Mouse (Mus musculus) midbrain, embryonic 11.5 days (tissue): ENCODE measurements around the gene Stard10. TPM values are rescaled to one million over a fixed set of nuclear protein-coding genes. Genes with fewer than 3 reads are reported as not detected.

Experiments used
- ATAC-seq: fragments of 200-750 bp; cut with Nextera tagmentation; 2 replicates; pipeline ENCODE4 v1.8.0; 2017; ENCODE audit warnings: moderate TSS enrichment, moderate library complexity; ENCODE audit not compliant: low FRiP score
- DNase-seq: peaks from one replicate; pipeline ENCODE4 v3.0.0; 2015; ENCODE audit warnings: low spot score; ENCODE audit errors: missing footprints
- H3K27ac ChIP-seq: fragments of 300-500 bp; sonication (generic); 2 replicates; pipeline ENCODE4 v1.5.1; 2014; ENCODE audit warnings: low read depth, low read length
- H3K27me3 ChIP-seq: fragments of 300-500 bp; sonication (generic); 2 replicates; pipeline ENCODE4 v1.6.1; 2014; ENCODE audit warnings: mild to moderate bottlenecking, low read length, moderate library complexity, mixed read lengths; ENCODE audit not compliant: control insufficient read depth, insufficient read depth
- H3K36me3 ChIP-seq: fragments of 300-500 bp; sonication (generic); 2 replicates; pipeline ENCODE4 v1.6.1; 2014; ENCODE audit warnings: mild to moderate bottlenecking, low read length, moderate library complexity, mixed read lengths; ENCODE audit not compliant: control insufficient read depth, insufficient read depth
- H3K4me1 ChIP-seq: fragments of 300-500 bp; sonication (generic); 2 replicates; pipeline ENCODE4 v1.6.1; 2014; ENCODE audit warnings: low read length; ENCODE audit not compliant: control insufficient read depth, insufficient read depth
- H3K4me2 ChIP-seq: fragments of 300-500 bp; sonication (generic); 2 replicates; pipeline ENCODE4 v1.6.1; 2014; ENCODE audit warnings: mild to moderate bottlenecking, moderate library complexity
- H3K4me3 ChIP-seq: fragments of 300-500 bp; sonication (generic); 2 replicates; pipeline ENCODE4 v1.5.1; 2014; ENCODE audit warnings: low read depth, low read length
- H3K9ac ChIP-seq: fragments of 300-500 bp; sonication (generic); 2 replicates; pipeline ENCODE4 v1.6.1; 2014; ENCODE audit warnings: low read length
- H3K9me3 ChIP-seq: fragments of 300-500 bp; sonication (generic); 2 replicates; pipeline ENCODE4 v1.6.1; 2016; ENCODE audit warnings: low read length; ENCODE audit not compliant: control insufficient read depth
- WGBS: fragments of 180-500 bp; shearing (Covaris S2); extraction: QIAGEN DNeasy Blood & Tissue Kit; methylation state at CpG from one replicate; pipeline ENCODE4 v1.1.7; 2014; 5-methylcytosine and 5-hydroxymethylcytosine counted together
- polyA plus RNA-seq: library from polyadenylated mRNA; unstranded; fragments of >200 nt; fragmentation: Nextera tagmentation; extraction: Ambion mirVana; gene quantifications from 2 replicates; pipeline ENCODE4 v1.2.1, GENCODE M21; 2014

The Stard10 gene
- polyA plus RNA-seq, 1 experiment from 2014 or later = 5.7 TPM

DNA sequence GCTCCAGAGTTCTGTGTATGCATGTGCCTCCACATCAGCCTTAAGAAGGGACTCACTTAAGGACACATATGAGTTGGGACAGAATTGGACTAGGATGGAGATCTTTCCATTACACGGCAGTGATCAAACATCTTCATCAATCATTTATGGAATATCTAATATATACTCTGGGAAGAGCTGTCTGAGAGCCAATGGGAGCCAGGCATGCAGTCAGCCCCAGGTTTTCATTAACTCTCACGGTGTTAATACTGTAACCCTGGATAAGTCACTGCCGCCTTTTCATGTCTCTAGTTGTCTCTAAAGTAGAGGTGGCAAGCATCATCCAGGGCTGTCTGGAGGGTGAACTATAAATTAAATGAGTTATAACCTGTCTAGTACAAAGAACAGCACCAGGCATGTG lies 3.9 kb upstream of the Stard10 start:
- Histone ChIP-seq H3K36me3 (no peaks in the 10 kb centered on the region), H3K4me1 (no peaks in the 10 kb centered on the region), H3K9ac (no peak overlapping the region), H3K27me3 (no peaks in the 10 kb centered on the region), H3K4me3 (no peak overlapping the region), H3K4me2 (no peak overlapping the region), H3K27ac (no peak overlapping the region), H3K9me3 (no peaks in the 10 kb centered on the region)
- DNase-seq (peak; percentile 54), ATAC-seq (no peak)
- 78% methylated on average over 3 of the region's 3 CpGs for WGBS

GRCm38 (mm10) chr7:101314396-101314795 lies 2.5 kb upstream of the Stard10 start:
- Histone ChIP-seq H3K27me3 (0 out of 2 replicates have a peak, but pooled peaks cover 3% of the 10 kb centered on the region), H3K4me1 (no peaks in the 10 kb centered on the region), H3K4me2 (no peak overlapping the region), H3K36me3 (no peaks in the 10 kb centered on the region), H3K9me3 (no peaks in the 10 kb centered on the region), H3K4me3 (no peak overlapping the region), H3K9ac (no peak overlapping the region), H3K27ac (no peak overlapping the region)
- no peak for ATAC-seq
- DNase-seq = peak; percentile 64
- WGBS = 68% methylated on average over 5 of the region's 5 CpGs

DNA sequence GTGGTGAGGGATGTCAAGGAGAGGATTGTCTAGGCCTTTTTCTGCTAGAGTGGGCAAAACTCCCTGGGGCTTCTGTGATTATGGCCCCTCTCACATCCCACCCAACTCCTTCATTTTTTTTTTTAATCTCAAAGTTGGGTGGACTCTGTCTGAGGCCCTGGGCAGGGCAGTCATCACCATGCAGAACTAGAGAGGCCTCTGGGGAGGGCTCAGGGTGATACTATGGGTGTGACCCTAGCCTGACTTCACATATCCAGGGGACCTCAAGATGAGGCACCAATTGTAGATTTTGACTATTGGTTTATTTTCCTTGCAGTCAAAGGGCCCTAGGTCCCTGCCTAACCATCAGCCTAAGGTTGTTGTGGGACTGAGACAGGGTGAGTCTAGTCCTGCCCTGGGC lies 1.2 kb upstream of the Stard10 start:
- DNase-seq (no peak), ATAC-seq (no peak)
- H3K4me1 ChIP-seq = no peaks in the 10 kb centered on the region
- H3K27me3 ChIP-seq = peaks cover 9% of the 10 kb centered on the region; the same call in 1 of the 2 replicates
- no peak overlapping the region for H3K9ac ChIP-seq
- H3K4me3 ChIP-seq = no peak overlapping the region
- H3K4me2 ChIP-seq = no peak overlapping the region
- no peaks in the 10 kb centered on the region for H3K36me3 ChIP-seq
- H3K27ac ChIP-seq = no peak overlapping the region
- no peaks in the 10 kb centered on the region for H3K9me3 ChIP-seq

DNA sequence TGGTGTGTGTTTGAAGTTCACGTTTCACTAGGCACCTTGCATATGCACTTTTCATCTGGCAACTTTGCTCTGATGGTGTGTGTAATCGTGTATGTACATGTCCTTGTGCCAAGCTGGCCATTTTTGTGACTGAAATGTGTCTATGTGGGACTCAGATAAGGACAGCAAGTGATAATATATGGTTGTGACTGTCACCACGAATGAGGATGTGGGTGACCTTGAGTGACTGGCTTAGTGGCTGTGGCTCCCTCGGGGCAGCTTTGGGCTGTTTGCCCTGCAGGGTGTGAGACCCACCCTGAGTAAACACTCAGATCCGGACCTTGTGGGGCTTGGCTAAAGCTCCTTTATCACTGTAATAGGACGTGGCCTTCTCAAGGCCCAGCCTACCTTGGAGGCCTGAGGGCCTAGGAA lies 290 bp upstream of the Stard10 start:
- no peak overlapping the region for H3K4me2 ChIP-seq
- H3K4me1 ChIP-seq = no peaks in the 10 kb centered on the region; the same call in 1 of the 2 replicates
- H3K36me3 ChIP-seq = no peaks in the 10 kb centered on the region
- peak; percentile 61 for DNase-seq
- 67% methylated on average over 6 of the region's 6 CpGs for WGBS
- H3K9me3 ChIP-seq = no peaks in the 10 kb centered on the region
- ATAC-seq = no peak
- H3K27ac ChIP-seq = no peak overlapping the region
- H3K4me3 ChIP-seq = no peak overlapping the region
- H3K9ac ChIP-seq = no peak overlapping the region
- peaks cover 12% of the 10 kb centered on the region; the same call in 1 of the 2 replicates for H3K27me3 ChIP-seq

DNA sequence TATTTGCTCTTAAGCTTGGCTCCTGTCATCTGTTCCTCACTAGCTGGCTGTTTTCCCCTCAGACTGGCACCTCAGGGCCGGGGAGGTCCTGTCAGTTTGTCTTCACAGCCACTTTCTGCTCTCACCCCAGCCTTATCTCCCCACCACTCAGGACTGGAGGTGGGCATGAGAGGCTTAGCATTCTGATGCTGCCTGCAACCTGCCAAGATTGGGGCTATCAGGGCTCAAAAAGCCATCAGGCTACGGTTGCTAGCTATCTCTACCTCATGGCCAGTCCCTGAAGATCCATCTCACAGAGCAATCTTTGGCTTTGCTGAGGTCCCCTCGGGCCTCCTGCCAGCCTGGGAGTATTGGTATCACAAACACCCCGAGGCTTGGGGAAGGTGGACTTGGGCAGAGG lies 2.0 kb downstream of the Stard10 start:
- H3K36me3 ChIP-seq = no peaks in the 10 kb centered on the region
- 74% methylated on average over 4 of the region's 4 CpGs for WGBS
- no peaks in the 10 kb centered on the region for H3K9me3 ChIP-seq
- H3K27ac ChIP-seq = no peak overlapping the region
- DNase-seq (peak; percentile 71), ATAC-seq (no peak)
- H3K4me3 ChIP-seq = no peak overlapping the region
- no peaks in the 10 kb centered on the region; the same call in 1 of the 2 replicates for H3K4me1 ChIP-seq
- H3K9ac ChIP-seq = no peak overlapping the region
- H3K4me2 ChIP-seq = no peak overlapping the region
- H3K27me3 ChIP-seq = peaks cover 22% of the 10 kb centered on the region

- no peak for DNase-seq
- Histone ChIP-seq H3K4me3 (no peak overlapping the region), H3K27ac (no peak overlapping the region), H3K4me2 (no peak overlapping the region), H3K4me1 (no peaks in the 10 kb centered on the region; the same call in 1 of the 2 replicates), H3K27me3 (peaks cover 22% of the 10 kb centered on the region), H3K9me3 (no peaks in the 10 kb centered on the region), H3K36me3 (no peaks in the 10 kb centered on the region), H3K9ac (no peak overlapping the region)
- WGBS = 88% methylated on average over 1 of the region's 1 CpGs
- ATAC-seq = no peak
Measured at GRCm38 (mm10) chr7:101319796-101320195, 2.9 kb downstream of the Stard10 start.

DNA sequence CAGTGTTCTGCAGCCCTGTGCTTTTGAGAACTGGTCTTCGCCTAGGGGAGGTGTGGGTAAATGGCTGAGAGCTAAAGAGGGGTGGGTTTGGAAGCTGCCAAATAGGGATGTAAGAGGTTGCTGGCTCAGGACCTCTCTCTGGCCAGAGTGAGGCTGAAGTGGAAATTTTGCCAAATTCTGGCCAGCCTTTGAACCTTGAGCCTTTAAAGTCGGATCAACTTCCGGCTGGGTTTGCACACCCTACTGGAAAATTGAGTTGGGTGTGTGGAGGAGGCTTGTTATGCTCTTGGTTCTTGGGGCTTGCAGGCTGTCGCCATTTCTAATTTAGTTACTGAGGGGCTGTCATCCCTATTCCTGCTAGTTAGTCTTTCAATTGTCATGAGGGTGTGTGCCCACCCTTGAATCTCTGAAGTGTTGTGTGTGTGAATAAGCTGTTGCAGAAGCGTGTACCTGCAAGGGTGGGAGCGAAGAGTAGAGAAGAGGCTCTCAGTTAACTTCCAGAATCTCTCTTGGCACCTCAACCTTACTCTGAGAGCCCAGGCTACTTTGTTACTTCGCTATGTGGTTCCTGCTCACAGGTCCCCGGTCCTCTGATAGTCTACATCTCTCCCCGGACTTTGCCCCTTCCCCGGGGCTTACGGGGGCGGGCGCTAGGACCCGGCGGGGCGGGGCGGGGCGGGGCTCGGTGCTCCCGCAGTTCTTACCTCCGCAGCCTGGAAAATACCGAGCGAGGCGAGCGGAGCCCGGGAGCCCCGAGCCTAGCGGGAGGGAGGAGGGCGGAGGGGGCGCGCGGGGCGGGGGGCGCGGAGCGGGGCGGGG lies 3.7 kb downstream of the Stard10 start:
- peak overlapping the region; percentile 75 for H3K9ac ChIP-seq
- ATAC-seq (peak; percentile 71), DNase-seq (peak; percentile 96)
- no peaks in the 10 kb centered on the region; the same call in 1 of the 2 replicates for H3K4me1 ChIP-seq
- no peaks in the 10 kb centered on the region for H3K36me3 ChIP-seq
- peaks cover 22% of the 10 kb centered on the region for H3K27me3 ChIP-seq
- WGBS = 8% methylated on average over 21 of the region's 37 CpGs
- H3K4me2 ChIP-seq = peak overlapping the region; percentile 99
- no peak overlapping the region for H3K27ac ChIP-seq
- H3K4me3 ChIP-seq = peak overlapping the region; percentile 85
- no peaks in the 10 kb centered on the region for H3K9me3 ChIP-seq

- Histone ChIP-seq H3K9ac (peak overlapping the region; percentile 75), H3K36me3 (no peaks in the 10 kb centered on the region), H3K4me2 (peak overlapping the region; percentile 99), H3K27me3 (peaks cover 22% of the 10 kb centered on the region), H3K9me3 (no peaks in the 10 kb centered on the region), H3K4me3 (peak overlapping the region; percentile 85), H3K27ac (no peak overlapping the region), H3K4me1 (no peaks in the 10 kb centered on the region; the same call in 1 of the 2 replicates)
- ATAC-seq (peak; percentile 60), DNase-seq (peak; percentile 95)
- WGBS = 2% methylated on average over 45 of the region's 61 CpGs
Measured at GRCm38 (mm10) chr7:101321218-101321827, 4.4 kb downstream of the Stard10 start.

DNA sequence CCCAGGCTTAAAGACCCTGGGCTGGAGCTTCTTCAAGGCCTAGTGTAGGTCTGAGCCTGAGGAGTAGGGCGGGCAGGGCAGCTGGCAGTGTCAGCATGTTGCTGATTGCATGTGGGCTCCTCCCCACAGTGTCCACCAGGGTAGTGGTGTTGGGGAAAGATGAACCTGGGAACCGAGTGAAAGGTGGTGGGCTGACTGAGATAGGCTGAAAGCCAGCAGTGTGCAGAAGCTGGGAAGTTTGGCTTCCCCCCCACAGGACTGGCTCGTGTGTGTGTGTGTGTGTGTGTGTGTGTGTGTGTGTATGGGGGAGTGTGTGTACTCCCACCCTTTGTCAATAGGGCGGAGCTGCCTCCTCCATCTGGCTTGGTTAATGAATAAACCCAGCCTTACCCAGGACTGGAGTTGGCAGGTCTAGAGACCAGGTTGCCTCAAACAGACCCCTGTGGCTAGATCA lies 6.3 kb downstream of the Stard10 start:
- H3K9ac ChIP-seq = no peak overlapping the region
- no peaks in the 10 kb centered on the region; the same call in 1 of the 2 replicates for H3K4me1 ChIP-seq
- H3K36me3 ChIP-seq = no peaks in the 10 kb centered on the region
- no peaks in the 10 kb centered on the region for H3K9me3 ChIP-seq
- 58% methylated on average over 4 of the region's 4 CpGs for WGBS
- DNase-seq = peak; percentile 82
- H3K4me2 ChIP-seq = no peak overlapping the region
- ATAC-seq = no peak
- H3K4me3 ChIP-seq = no peak overlapping the region
- H3K27me3 ChIP-seq = peaks cover 22% of the 10 kb centered on the region
- H3K27ac ChIP-seq = no peak overlapping the region
